Mouse (Mus musculus) hindbrain, embryonic 11.5 days (tissue): ENCODE measurements around the gene Tex101. TPM values are rescaled to one million over a fixed set of nuclear protein-coding genes. Genes with fewer than 3 reads are reported as not detected.

Experiments
- ATAC-seq: fragments of 200-750 bp; cut with Nextera tagmentation; 2 replicates; pipeline ENCODE4 v1.8.0; 2017; ENCODE audit warnings: mild to moderate bottlenecking, moderate TSS enrichment, moderate library complexity; ENCODE audit not compliant: low FRiP score
- DNase-seq: peaks from one replicate; pipeline ENCODE4 v3.0.0-alpha.2; 2015; ENCODE audit warnings: low spot score
- H3K27ac ChIP-seq: fragments of 300-500 bp; sonication (generic); 2 replicates; pipeline ENCODE4 v1.5.1; 2014; ENCODE audit warnings: mild to moderate bottlenecking, low read depth, low read length
- H3K27me3 ChIP-seq: fragments of 300-500 bp; sonication (generic); 2 replicates; pipeline ENCODE4 v1.6.1; 2014; ENCODE audit warnings: mild to moderate bottlenecking, low read length, moderate library complexity, mixed read lengths; ENCODE audit not compliant: control insufficient read depth, insufficient read depth
- H3K36me3 ChIP-seq: fragments of 300-500 bp; sonication (generic); 2 replicates; pipeline ENCODE4 v1.6.1; 2014; ENCODE audit warnings: mild to moderate bottlenecking, low read length, moderate library complexity, mixed read lengths; ENCODE audit not compliant: control insufficient read depth, insufficient read depth
- H3K4me1 ChIP-seq: fragments of 300-500 bp; sonication (generic); replicated peaks from 2 replicates; pipeline ENCODE4 v1.6.1; 2014; ENCODE audit warnings: low read length, mixed read lengths; ENCODE audit not compliant: control insufficient read depth, insufficient read depth
- H3K4me2 ChIP-seq: fragments of 300-500 bp; sonication (generic); replicated peaks from 2 replicates; pipeline ENCODE4 v1.6.1; 2014; ENCODE audit warnings: mild to moderate bottlenecking, low read depth, low read length
- H3K4me3 ChIP-seq: fragments of 300-500 bp; sonication (generic); 2 replicates; pipeline ENCODE4 v1.5.1; 2014; ENCODE audit warnings: low read depth, low read length
- H3K9ac ChIP-seq: fragments of 300-500 bp; sonication (generic); 2 replicates; pipeline ENCODE4 v1.6.1; 2014; ENCODE audit warnings: low read depth, low read length
- H3K9me3 ChIP-seq: fragments of 300-500 bp; sonication (generic); 2 replicates; pipeline ENCODE4 v1.6.1; 2016; ENCODE audit warnings: low read length; ENCODE audit not compliant: control insufficient read depth
- WGBS: fragments of 180-500 bp; shearing (Covaris S2); extraction: QIAGEN DNeasy Blood & Tissue Kit; methylation state at CpG from one replicate; pipeline ENCODE4 v1.1.7; 2014; 5-methylcytosine and 5-hydroxymethylcytosine counted together
- polyA plus RNA-seq: library from polyadenylated mRNA; unstranded; fragments of >200 nt; fragmentation: Nextera tagmentation; extraction: Ambion mirVana; gene quantifications from 2 replicates; pipeline ENCODE4 v1.2.1, GENCODE M21; 2014

Gene Tex101
- polyA plus RNA-seq, 1 experiment from 2014 or later, result not detected

DNA sequence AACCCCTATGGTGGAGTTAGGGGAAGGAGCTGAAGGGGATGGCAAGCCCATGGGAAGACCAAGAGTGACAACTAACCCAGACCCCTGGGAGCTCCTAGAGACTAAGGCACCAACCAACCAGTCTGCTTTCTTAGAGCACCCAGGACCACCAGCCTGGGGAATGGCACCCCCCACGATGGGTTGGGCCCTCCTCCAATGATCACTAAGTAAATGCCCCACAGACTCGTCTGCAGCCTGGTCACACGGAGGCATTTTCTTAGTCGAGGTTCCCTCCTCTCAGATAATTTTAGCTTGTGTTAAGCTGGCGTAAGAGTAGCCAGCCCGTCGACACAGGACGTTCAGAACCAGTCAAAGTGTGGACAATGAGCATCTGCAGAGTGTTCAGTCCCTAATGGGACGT lies 11.5 kb downstream of the Tex101 start:
- ATAC-seq, result no peak
- WGBS, result 77% methylated on average over 9 of the region's 9 CpGs

GRCm38 (mm10) chr7:24664301-24664700 lies 12.2 kb downstream of the Tex101 start:
- Histone ChIP-seq H3K9me3 (no peaks in the 10 kb centered on the region), H3K4me1 (no peaks in the 10 kb centered on the region; the same call in 1 of the 2 replicates), H3K36me3 (no peaks in the 10 kb centered on the region), H3K27ac (no peak overlapping the region), H3K4me3 (no peak overlapping the region), H3K9ac (no peak overlapping the region), H3K4me2 (no peak overlapping the region), H3K27me3 (no peaks in the 10 kb centered on the region)
- no peak for ATAC-seq
- 45% methylated on average over 8 of the region's 8 CpGs for WGBS
- DNase-seq, result no peak

More for the DNA sequence above, 11.5 kb downstream of the Tex101 start:
- Histone ChIP-seq H3K9ac (no peak overlapping the region), H3K9me3 (no peaks in the 10 kb centered on the region), H3K27ac (no peak overlapping the region), H3K4me2 (no peak overlapping the region), H3K27me3 (no peaks in the 10 kb centered on the region), H3K4me3 (no peak overlapping the region), H3K36me3 (no peaks in the 10 kb centered on the region), H3K4me1 (no peaks in the 10 kb centered on the region)
- no peak for DNase-seq

- WGBS, result 17% methylated on average over 8 of the region's 8 CpGs
- Histone ChIP-seq H3K9me3 (no peaks in the 10 kb centered on the region; the same call in 1 of the 2 replicates), H3K4me1 (no peaks in the 10 kb centered on the region; the same call in 1 of the 2 replicates), H3K4me3 (no peak overlapping the region), H3K27me3 (no peaks in the 10 kb centered on the region), H3K36me3 (no peaks in the 10 kb centered on the region), H3K27ac (no peak overlapping the region), H3K9ac (no peak overlapping the region), H3K4me2 (no peak overlapping the region)
- DNase-seq, result peak; percentile 92
- peak; percentile 65; the same call in 1 of the 2 replicates for ATAC-seq
These were observed 13.9 kb downstream of the Tex101 start for GRCm38 (mm10) chr7:24662575-24662974.

DNA sequence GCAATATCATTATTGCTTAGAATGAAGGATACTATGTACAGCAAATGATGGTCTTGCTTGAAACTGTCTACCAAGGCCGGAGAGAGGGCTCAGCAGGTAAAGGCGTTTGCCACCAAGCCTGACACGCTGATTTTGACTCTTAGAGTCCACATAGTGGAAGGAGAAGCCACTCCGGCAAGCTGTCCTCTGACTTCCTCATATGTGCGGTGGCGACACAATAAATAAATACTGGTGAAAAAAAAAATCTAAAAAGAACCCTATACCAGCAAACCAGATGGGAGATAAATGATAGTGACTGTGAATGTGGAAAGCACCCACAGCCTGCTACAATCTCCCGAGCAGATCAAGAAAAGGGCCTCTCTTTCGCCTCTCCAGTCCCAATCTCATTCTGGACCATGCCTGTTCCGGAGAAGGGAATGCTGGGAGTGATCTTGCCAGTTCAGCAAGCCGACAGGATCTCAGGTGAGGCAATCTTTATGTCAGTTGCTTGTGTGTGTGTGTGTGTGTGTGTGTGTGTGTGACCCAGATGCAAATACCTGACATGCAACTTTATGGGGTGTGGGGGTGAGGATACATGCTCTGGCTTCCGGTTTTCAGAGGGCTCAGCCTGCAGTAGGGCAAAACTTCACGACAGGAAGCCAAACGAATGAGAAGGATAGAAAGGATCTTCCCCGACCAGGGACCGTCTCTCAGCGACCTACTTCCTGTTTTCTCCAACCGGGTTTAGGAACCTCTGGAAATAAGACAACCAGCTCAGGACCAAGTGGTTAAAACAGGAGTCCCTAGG lies 15.2 kb downstream of the Tex101 start:
- H3K9ac ChIP-seq, result no peak overlapping the region
- ATAC-seq (no peak), DNase-seq (no peak)
- no peaks in the 10 kb centered on the region; the same call in 1 of the 2 replicates for H3K9me3 ChIP-seq
- H3K4me1 ChIP-seq, result no peaks in the 10 kb centered on the region; the same call in 1 of the 2 replicates
- H3K4me2 ChIP-seq, result no peak overlapping the region
- no peaks in the 10 kb centered on the region for H3K36me3 ChIP-seq
- no peak overlapping the region for H3K27ac ChIP-seq
- no peak overlapping the region for H3K4me3 ChIP-seq
- WGBS, result 76% methylated on average over 17 of the region's 17 CpGs
- H3K27me3 ChIP-seq, result no peaks in the 10 kb centered on the region

GRCm38 (mm10) chr7:24659737-24660357 lies 16.6 kb downstream of the Tex101 start:
- H3K4me2 ChIP-seq, result no peak overlapping the region
- no peak overlapping the region for H3K9ac ChIP-seq
- no peaks in the 10 kb centered on the region for H3K27me3 ChIP-seq
- H3K4me1 ChIP-seq, result no peaks in the 10 kb centered on the region; the same call in 1 of the 2 replicates
- ATAC-seq, result no peak
- DNase-seq, result peak; percentile 13
- no peak overlapping the region for H3K4me3 ChIP-seq
- 66% methylated on average over 12 of the region's 12 CpGs for WGBS
- H3K9me3 ChIP-seq, result no peaks in the 10 kb centered on the region; the same call in 1 of the 2 replicates
- no peaks in the 10 kb centered on the region for H3K36me3 ChIP-seq
- no peak overlapping the region for H3K27ac ChIP-seq

DNA sequence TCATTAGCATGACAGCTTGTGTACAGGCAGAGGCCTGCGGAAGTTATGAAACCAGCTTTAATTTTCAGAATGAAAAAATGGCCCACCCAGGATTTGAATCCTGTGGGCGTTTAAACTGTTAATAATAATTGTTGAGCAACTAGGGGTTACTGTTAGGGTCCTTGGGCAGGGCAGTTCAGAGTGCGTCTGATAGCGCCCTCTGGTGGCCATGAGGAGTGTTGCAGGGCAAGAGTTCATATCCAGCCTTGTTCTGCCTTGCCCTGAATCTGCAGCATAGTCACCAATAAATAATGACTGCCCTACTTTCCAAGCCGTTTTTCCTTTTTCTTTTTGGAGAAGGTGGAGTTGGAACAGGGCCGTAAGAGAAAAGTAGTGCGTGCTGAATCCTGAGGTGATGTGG lies 22.8 kb downstream of the Tex101 start:
- no peaks in the 10 kb centered on the region for H3K4me1 ChIP-seq
- H3K4me3 ChIP-seq, result no peak overlapping the region
- no peaks in the 10 kb centered on the region for H3K9me3 ChIP-seq
- no peak overlapping the region for H3K4me2 ChIP-seq
- no peak for ATAC-seq
- WGBS, result 22% methylated on average over 7 of the region's 7 CpGs
- no peaks in the 10 kb centered on the region for H3K36me3 ChIP-seq
- DNase-seq, result peak; percentile 81
- no peak overlapping the region for H3K9ac ChIP-seq
- no peaks in the 10 kb centered on the region for H3K27me3 ChIP-seq
- no peak overlapping the region for H3K27ac ChIP-seq

- 84% methylated on average over 7 of the region's 7 CpGs for WGBS
- no peak for ATAC-seq
These were observed 30.0 kb downstream of the Tex101 start for GRCm38 (mm10) chr7:24646486-24646885.

DNA sequence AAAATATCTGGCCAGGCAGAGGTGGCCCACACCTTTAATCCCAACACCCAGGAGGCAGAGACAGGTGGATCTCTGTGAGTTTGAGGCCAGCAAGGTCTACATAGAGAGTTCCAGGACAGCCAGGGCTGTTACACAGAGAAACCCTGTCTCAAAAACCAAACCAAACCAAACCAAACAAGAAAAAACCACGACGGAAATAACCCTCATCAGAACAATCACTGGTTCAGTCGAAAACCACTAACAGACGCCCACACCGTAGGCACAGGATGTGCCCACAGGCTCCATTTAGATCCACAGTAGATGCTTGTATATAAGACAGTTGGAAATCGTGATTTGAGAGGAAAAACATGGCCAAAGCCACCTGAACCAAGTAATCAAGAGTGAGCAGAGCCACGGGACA lies 31.5 kb downstream of the Tex101 start:
- Histone ChIP-seq H3K4me2 (no peak overlapping the region), H3K9ac (no peak overlapping the region), H3K27me3 (peaks cover 7% of the 10 kb centered on the region), H3K27ac (no peak overlapping the region), H3K36me3 (no peaks in the 10 kb centered on the region), H3K4me1 (no peaks in the 10 kb centered on the region), H3K4me3 (no peak overlapping the region), H3K9me3 (no peaks in the 10 kb centered on the region)
- WGBS, result 78% methylated on average over 7 of the region's 7 CpGs
- DNase-seq (no peak), ATAC-seq (no peak)

More at GRCm38 (mm10) chr7:24646486-24646885, 30.0 kb downstream of the Tex101 start:
- no peaks in the 10 kb centered on the region for H3K4me1 ChIP-seq
- no peaks in the 10 kb centered on the region for H3K36me3 ChIP-seq
- no peaks in the 10 kb centered on the region for H3K27me3 ChIP-seq
- no peak overlapping the region for H3K4me3 ChIP-seq
- H3K27ac ChIP-seq, result no peak overlapping the region
- H3K9ac ChIP-seq, result no peak overlapping the region
- H3K4me2 ChIP-seq, result no peak overlapping the region
- no peak for DNase-seq
- no peaks in the 10 kb centered on the region for H3K9me3 ChIP-seq
